Mouse (Mus musculus): Measurements from ENCODE around the gene Mfap2.

GRCm38 (mm10) chr4:141010118-141010517 is at the start of gene Mfap2:
- TF ChIP-seq CTCF (IDR thresholded peaks at IDR 0.05; ENCODE audit: insufficient read depth, low read length): no peak
- TF ChIP-seq POLR2A (IDR thresholded peaks at IDR 0.05; ENCODE audit: borderline replicate concordance, extremely low read depth, low read depth, low read length): no peak

Data from lung, adult 2 months (tissue).